Mouse (Mus musculus) layer of hippocampus, postnatal 14 days (tissue): ENCODE measurements around the gene Eif4e2. TPM values are rescaled to one million over a fixed set of nuclear protein-coding genes. Genes with fewer than 3 reads are reported as not detected.

Experiments used
- DNase-seq, 2 experiments: peaks; one replicate each; pipeline ENCODE4 v3.0.0; 2021 to 2022; ENCODE audit warnings: low spot score in 2 of 2, mixed read lengths in 1 of 2
- total RNA-seq, 2 experiments: library from RNA; stranded (reverse); gene quantifications; 2 replicates each; pipeline ENCODE4 v1.2.3; 2021

Gene Eif4e2
- total RNA-seq, 2 experiments from 2014 or later = 73.0 to 81.0 TPM

- no peak for DNase-seq
These were observed 41.5 kb downstream of the Eif4e2 start for GRCm38 (mm10) chr1:87255173-87255572.

GRCm38 (mm10) chr1:87257691-87258090 lies 44.0 kb downstream of the Eif4e2 start:
- DNase-seq = no peak

DNA sequence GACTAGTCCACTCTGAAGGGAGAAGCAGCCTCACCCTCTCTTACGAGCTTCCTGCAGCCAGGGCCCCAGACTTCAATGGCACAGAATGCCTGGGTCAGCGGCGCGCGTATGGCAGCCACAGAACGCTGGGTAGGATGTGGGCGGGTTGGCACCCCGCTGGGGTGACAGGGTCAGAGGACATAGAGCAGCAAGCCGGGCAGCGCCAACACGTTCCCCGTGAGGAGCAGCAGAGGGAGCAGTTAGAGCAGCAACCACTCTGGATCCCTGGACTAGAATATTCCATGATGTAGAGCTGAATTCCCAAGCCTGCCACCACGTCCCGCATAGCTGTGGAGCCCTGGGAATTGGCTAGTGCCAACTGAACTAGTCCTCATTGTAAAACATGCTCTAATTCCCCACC lies 44.8 kb downstream of the Eif4e2 start:
- no peak for DNase-seq

DNA sequence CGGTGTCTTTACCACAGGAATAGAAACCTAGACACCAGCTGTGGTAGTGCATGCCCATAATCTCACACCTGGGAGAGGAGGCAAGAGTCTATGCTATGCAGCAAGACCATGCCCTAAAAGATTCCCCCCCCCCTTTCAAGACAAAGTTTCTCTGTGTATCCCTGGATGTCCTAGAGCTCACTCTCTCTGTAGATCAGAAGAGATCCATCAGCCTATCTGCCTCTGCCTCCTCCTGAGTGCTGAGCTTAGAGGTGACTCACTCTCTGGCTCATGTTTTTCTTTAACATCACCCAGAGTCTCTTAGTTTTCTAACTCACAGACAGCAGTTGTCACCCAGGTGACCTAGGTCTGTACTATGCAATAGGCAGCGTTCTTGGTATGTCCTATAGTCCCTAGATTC lies 45.6 kb downstream of the Eif4e2 start:
- no peak for DNase-seq

DNA sequence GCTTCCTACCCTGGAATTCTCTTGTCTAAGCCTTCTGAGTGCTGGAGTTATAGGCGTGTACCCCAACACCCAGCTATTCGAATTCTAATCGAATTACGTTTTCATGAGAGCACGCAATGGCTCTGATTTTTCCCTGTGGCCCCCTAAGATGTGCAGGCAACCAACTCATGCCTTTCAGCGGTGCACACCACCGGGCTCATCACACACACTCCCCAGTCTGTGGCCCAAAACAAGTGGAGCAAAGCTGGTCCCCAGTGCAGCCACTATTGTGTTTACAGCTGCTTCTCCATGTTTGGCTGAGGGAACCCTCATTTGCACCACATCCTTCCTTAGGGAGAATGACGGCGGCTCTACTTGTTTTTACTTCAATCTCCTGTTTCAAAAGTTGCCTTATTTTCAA lies 49.5 kb downstream of the Eif4e2 start:
- no peak for DNase-seq

GRCm38 (mm10) chr1:87263796-87264133 lies 50.1 kb downstream of the Eif4e2 start:
- no peak for DNase-seq

GRCm38 (mm10) chr1:87264134-87265006 lies 50.7 kb downstream of the Eif4e2 start, which contains the start of gene Efhd1:
TSS of gene Efhd1 (plus strand) at chr1:87264363.
- no peak for DNase-seq

GRCm38 (mm10) chr1:87265200-87265599 lies 51.5 kb downstream of the Eif4e2 start:
- DNase-seq = no peak

- no peak for DNase-seq
These were observed 52.8 kb downstream of the Eif4e2 start for GRCm38 (mm10) chr1:87266296-87267090.

DNA sequence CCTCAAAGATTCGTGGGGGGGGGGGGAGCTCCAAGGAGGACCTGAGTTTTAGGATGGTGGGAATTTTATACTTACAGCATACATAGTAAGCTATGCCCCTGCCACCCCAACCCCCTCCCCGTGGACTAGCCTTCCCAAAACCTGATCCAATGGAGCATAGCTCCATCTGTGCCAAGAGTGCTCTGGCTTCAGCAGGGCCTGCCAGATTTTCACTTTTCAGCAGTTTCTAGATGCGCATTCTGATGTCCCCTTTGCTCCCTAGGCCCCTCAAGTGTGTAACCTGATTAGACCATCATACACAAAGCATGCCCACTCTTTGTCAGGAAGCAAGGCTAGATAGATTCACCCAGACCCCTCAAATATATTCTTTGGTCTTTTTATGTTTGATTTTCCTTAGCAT lies 56.5 kb downstream of the Eif4e2 start:
- no peak for DNase-seq

- DNase-seq = no peak
These were observed 57.1 kb downstream of the Eif4e2 start for GRCm38 (mm10) chr1:87270641-87271467.

DNA sequence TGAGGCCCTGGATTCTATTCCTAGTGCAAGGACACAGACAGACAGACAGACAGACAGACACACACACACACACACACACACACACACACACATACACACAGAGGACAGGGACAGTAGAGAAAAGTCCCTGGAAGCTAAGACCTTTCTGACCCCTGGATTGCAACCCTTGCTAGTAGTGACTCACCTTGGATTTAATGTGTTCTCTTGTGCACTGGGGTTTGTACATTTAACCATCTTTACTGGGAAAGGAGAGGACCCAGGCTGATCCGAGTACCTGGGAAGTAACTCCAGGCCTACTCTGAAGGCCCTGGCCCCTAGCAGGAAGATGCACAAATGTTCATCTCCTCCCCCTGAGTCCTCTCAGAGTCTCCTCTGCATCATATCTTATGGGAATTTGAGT lies 57.9 kb downstream of the Eif4e2 start:
- DNase-seq = no peak

DNA sequence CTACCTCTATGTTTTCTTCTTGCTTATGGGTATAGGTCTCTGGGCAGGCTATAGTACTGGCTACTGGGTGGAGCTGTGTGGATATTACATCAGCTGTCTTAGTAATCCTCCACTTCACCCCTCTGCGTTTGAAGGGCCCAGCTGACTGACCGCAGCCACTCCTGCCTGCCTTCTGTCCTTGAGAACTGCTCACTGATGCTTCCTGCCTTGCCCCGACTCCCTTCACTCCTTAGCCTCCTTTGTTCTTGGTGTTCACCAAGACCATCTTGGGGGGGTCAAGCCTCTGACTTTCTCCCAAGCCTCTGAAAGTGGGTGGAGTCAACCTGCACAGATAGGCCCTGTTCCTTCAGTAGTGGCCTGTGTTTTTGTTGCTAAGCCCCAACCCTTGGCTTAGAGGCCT lies 58.7 kb downstream of the Eif4e2 start:
- no peak for DNase-seq

GRCm38 (mm10) chr1:87273514-87273942 lies 59.8 kb downstream of the Eif4e2 start:
- peak in 1 of 2 experiments; percentile 37 for DNase-seq

- no peak for DNase-seq
These were observed 60.4 kb downstream of the Eif4e2 start for GRCm38 (mm10) chr1:87274134-87274533.

- DNase-seq = no peak
These were observed 61.4 kb downstream of the Eif4e2 start for GRCm38 (mm10) chr1:87275151-87275550.

GRCm38 (mm10) chr1:87276056-87276455 lies 62.3 kb downstream of the Eif4e2 start:
- no peak for DNase-seq

DNA sequence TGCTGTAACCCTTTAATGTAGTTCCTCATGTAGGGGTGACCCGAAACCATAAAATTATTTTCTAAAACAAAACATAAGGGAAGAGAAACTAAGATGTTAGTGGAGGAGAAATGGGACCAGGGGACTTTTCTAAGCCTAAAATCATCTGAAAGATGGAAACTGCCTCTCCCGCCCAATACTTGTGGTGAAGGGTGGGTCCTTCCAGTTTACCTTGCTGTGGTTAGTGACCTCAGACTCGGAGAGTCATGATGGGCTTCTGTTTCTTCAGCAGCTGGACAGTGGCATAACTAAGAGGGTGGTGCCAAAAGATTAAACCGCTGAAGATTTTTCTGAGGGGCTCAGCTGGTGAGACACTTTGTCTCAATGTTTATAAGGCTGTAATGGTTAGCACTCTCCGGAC lies 66.6 kb downstream of the Eif4e2 start:
- DNase-seq = no peak

GRCm38 (mm10) chr1:87281599-87282412 lies 68.1 kb downstream of the Eif4e2 start:
- DNase-seq = no peak

GRCm38 (mm10) chr1:87282413-87282788 lies 68.7 kb downstream of the Eif4e2 start:
- DNase-seq = no peak
